Mouse (Mus musculus): ENCODE measurements at regions not wholly inside any gene's neighbourhood (a gene's known extent, or its start where the extent isn't known, plus 50 kb on each side); places are given as distances from the start of the nearest gene placed in this dataset.
A peak's percentile ranks its signal among the peaks of the same experiment; 100 is the strongest.

- DNase-seq: no peak
These were observed 91.1 kb upstream of the Prok2 start for GRCm38 (mm10) chr6:99817245-99817644.

GRCm38 (mm10) chr6:99813102-99813501, 86.9 kb upstream of the Prok2 start:
- DNase-seq: no peak

- no peak for DNase-seq
These were observed 85.7 kb upstream of the Prok2 start for GRCm38 (mm10) chr6:99811842-99812241.

- peak; percentile 81 to 89 for DNase-seq
These were observed 85.0 kb upstream of the Prok2 start for GRCm38 (mm10) chr6:99810974-99811798.

DNA sequence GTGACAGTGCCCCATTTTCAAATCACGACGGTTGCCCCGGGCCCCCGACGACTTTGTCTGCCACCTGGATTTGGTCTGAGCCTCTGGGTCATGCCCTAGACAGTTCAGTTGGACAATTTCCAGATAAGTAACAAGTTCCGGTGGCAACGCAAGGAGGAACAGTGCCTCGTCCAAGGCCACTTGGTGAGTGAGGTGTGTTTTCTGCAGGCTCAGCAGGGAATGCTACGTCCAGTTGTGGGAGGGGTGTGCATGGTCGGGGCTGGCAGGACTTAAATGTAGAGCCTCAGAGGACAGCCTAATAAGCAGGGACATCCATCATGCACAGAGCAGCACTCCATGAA, 78.7 kb upstream of the Prok2 start:
- peak in 1 of 2 experiments; percentile 23 for DNase-seq

DNA sequence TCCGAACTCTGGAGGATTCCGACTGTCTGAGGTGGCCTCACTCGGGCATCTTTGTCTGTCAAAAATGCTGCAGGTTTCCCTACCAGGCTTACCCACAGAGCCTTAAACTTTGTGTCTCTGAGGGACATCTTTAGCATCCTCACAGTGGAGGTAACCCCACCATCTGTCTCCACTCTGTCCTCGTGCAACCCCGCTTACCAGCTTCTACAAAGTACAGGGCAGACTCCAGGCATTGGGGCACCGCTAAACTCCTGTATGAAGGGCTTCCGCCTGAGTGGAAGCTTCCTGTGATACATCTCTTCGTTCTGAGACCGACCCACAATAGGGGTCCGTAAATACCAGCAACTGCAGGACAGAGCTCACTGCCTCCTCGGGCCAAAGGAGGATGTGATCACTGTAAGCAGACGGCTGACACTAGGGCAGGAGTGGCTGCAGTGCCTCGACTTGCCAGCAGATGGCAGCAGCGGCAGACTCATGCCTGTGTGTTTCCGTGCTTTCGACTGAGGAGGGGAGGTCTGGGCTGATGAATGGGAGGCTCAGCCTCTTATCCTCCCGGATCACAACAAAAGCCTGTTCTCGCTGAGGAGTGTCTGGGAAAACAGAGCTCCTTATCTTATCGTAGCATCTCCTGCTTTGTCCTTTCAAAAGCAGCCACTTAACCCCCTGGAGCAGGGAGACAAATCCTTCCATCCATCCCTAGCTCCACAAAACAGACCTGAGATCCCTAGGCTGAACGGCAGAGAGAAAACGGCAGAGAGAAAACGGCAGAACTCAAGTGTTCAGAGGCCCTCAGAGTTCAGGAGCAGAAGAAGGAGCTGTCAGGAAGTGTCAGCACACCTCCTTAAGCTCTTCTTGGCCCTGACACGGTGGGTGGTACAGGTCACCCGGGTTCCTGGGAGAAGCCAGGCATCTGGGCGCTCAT, 78.1 kb upstream of the Prok2 start:
- DNase-seq: peak; percentile 86 to 92

DNA sequence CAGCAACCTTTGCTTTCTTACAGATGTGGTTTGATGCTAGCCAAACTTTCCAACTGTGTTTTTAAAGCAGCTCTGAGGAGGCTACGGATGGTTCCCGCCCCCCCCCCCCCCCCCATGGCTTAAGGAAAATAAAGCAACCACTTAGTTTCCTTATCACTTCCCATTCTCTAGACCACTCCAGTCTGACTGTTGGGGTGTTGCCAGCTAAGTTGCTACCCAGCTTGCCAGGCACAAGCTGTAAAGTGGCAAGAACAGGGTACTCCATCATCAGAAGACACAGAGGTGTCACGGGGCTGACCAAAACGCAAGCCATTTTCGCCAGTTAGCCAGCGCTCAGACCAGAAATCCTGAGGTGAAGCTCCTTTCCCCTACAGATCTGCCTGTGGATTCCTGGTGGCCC, 74.7 kb upstream of the Prok2 start:
- DNase-seq: peak; percentile 14 to 31

GRCm38 (mm10) chr6:99800324-99800723, 74.1 kb upstream of the Prok2 start:
- no peak for DNase-seq

- no peak for DNase-seq
These were observed 70.2 kb upstream of the Prok2 start for GRCm38 (mm10) chr6:99796390-99796789.

DNA sequence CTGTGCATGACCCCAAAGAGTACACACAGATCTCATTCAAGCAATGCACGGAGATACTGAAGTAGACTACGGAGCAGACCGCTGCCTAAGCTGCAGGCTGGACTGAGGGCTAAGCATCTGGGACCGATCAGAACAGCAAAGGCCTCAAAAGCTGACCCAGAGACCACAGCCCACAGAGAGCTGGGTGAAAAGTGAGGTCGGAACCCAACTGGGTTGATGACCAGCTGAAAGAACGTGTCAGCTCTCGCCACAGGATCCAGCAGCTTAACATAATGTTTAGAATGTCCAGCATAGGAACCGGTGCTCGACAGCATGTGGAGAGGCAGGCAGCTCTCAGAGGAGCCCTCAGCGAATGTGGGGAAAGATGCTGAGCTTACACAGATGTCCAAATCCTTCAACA, 67.4 kb upstream of the Prok2 start:
- DNase-seq: no peak

DNA sequence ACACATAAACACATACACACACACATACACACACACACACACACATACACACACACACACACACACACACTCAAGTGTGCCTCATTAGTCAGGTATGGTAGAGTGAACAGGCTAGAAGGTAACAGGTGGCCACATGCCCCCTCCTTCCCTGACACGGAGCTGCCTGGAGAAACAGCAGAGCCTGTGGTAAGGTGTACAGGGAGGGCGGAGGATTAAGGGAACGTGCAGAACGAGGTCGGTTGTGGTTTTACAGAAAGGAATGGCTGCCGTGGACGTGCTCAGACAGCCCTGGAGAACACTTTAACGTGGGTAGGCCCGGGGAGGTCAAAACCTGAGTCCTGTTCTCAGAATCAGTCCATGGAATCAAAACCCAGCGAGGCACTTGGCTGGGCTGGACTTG, 66.2 kb upstream of the Prok2 start:
- DNase-seq: no peak

DNA sequence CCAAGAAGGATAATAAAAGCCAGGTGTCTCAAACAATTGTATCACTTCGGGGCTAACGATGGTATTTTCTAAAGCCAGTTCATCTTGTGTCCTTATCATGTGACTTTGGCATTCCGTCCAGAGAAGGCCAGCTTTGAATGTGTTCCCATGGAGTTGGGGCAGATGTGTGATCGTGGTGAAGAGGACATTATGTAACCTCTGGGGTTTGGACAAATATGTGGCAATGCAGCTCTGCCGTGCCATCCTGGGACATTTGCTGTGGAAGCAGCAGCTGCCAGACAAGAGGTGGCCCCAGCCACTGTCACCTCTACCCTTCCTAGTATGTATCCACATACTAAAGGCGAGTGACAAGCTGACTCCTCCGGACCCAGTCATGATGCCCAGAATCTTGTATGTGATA, 60.8 kb upstream of the Prok2 start:
- no peak for DNase-seq

DNA sequence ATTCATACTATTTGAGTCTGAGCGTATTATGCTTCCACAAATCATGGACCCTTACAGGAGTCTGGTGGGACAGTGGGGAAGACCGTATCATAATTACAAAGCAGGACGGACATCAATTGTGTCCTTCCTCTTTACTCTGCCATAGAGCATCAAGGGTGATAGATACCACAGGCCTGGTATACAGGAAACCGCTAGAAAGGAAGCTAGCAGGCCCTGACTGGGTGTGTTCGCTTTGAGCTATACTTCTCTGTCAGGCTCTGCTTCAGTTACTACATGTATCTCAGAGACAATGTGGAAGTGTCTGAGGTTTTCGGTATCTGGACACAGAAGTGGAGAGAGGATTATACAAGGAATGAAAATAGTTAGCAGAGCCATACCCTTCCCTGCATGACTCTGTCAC, 59.0 kb upstream of the Prok2 start:
- peak in 1 of 2 experiments; percentile 21 for DNase-seq

DNA sequence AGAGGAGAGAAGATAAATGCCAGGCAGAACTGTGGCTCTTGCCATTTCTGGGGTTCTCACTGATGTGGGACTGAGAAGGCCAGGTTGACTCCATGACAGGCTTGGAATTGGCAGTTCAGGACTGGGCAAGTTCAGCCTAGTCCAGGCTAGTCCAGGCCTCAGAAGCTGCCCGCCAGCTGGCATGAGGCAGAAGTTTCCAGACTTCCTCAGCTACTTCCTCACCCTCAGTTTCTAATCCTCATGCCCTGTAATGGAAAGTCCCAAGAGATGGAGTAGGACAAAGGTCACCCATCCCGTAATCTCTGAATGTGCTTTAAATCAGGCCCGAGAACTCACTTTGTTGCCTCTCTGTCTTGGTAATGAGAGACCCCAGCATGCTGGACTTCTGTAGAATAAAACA, 58.6 kb upstream of the Prok2 start:
- DNase-seq: no peak

DNA sequence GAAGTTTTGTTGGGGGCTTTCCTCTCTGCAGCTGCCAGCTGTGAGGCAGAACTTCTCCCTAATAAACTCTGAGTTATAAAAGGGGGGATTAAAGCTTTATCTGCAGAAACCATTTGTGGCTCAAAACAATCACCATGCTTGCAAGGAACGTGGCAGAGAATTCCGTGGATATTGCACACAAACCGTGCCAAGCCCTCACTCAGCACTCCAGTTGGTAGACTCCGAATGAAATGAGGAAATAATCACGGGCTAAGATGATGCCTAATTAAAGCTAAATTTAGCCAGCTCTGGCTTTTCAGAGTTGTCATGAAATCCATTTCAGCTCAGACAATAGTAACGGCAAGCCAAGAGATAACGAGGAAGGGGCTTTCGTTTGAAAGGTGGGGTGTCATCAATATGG, 58.1 kb upstream of the Prok2 start:
- no peak for DNase-seq

GRCm38 (mm10) chr6:99782996-99783395, 56.8 kb upstream of the Prok2 start:
- DNase-seq: peak in 1 of 2 experiments; percentile 35
